Mouse (Mus musculus) layer of hippocampus, adult 9-10 months (tissue): ENCODE data around the gene Eid2b.
"Not testable (repeated sequence)": the region's sequence is repeated elsewhere in the genome, so short reads cannot be mapped to it uniquely, and the experiment has no call there.

ENCODE experiments used
- DNase-seq: peaks from one replicate; pipeline ENCODE4 v3.0.0; 2022; ENCODE audit warnings: low spot score

Eid2b gene

DNA sequence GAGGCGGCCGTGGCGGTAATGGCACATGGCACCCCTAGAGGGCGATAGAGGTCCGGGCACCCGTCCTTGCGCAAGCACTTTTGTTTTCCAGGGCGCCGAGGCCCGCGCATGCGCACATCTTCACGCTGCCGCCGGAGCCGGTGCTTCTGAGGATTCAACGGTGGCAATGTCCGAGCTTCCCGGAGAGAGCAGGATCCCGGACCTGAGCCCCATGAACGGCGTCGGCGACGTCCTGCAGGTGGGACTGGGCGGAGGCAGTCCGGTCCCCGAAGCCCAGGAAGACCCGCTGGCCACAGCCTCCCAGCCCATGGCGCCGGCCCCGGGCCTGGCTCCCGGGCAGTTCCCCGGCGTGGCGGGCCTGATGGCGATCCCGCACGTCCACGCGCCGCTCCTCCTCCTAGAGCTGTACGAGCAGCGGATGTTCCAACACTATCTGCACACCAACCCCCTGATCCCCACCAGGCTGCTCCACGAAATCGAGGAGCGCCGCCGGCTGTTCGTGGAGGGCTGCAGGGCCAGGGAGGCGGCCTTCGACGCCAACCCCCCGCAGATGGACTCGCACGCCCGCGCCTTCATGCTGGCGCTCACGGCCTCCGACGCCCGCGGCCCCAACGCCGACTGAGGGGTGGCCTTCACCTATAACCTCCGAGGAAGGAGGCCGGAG, at the start of gene Eid2b:
Gene Eid2b (plus strand): TSS at position 125 of the 664 bp plus-strand sequence.
- DNase-seq = peak; percentile 87

DNA sequence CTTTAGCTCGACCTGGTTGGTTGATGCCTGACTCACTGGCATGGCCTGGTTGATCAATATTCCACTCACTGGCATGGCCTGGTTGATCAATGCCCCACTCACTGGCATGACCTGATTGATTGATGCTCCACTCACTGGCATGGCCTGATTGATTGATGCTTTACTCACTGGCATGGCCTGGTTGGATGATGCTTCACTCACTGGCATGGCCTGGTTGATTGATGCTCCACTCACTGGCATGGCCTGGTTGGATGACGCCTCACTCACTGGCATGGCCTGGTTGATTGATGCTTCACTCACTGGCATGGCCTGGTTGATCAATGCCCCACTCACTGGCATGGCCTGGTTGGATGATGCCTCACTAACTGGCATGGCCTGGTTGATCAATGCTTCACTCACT, 33.6 kb upstream of the Eid2b start:
- not testable (repeated sequence) for DNase-seq

DNA sequence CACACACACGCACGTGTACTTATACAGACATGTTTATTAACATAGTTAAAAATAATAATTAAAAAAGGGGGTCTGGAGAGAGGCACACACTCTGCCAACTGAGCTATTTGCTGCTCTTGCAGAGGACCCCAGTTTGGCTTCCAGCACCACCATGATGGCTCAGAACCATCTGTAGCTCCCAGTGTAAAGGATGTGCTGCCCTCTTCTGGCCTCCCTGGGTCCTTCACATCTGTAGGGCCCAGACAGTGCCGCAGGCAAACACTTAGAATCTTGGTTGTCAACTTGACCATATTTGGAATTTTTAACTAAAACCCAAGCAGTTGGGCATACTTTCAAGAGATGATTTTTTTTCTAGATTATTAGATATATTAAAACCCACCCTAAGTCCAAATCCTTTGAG, 28.6 kb upstream of the Eid2b start:
- no peak for DNase-seq

DNA sequence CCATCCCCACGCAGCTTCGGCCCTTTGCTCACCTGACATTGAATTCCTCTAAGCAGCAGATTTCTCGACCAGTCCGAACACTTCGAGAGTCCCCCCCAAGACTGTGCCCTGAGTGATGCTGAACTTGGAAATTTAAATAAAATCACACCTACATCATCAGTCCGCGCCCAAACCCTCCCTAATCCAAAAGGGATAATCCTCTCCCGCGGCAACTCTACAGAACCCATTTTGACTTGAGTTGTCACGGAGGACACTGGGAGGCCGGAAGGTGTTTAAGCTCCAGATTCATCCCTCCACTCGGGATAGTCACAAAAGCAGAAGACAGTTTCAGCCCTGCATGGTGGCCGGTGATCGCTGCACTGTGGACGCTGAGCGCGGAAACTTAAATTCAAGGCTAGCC, 25.6 kb upstream of the Eid2b start:
- no peak for DNase-seq

DNA sequence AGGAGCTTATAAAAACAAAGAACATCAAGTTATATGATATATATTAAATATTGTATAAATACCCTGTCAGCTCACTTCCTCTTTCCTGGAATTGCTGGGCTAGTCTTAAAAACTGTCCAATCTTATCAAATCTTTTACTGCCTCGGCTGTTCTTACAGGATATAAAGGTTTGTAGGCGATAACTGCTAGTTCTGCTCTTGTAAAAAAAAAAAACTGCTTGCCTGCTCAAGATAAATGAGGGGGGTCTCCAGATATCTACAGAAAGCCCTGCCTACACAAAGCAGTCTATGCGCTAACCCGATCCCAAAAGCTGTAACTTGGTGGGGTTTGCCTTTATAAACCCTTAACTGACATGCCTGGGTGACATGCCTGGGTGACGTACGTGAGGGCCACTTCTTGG, 22.9 kb upstream of the Eid2b start:
- no peak for DNase-seq

DNA sequence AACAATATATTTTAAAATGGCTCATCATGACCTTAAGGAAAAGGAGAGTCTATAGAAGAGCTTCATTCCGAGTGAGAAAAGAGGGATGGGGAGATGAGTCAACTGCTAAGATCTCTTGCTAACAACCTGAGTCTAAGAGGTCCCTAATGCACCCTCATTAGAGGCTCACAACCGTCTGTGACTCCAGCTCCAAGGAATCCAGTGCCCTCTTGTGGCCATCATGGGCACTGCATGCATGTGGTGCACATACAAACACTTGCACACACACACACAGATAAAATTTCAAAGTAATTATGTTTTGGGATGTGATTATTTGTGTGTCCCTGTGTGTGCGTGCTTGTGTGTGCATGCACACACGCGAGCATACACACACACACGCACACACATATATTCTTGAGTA, 22.1 kb upstream of the Eid2b start:
- DNase-seq = no peak

DNA sequence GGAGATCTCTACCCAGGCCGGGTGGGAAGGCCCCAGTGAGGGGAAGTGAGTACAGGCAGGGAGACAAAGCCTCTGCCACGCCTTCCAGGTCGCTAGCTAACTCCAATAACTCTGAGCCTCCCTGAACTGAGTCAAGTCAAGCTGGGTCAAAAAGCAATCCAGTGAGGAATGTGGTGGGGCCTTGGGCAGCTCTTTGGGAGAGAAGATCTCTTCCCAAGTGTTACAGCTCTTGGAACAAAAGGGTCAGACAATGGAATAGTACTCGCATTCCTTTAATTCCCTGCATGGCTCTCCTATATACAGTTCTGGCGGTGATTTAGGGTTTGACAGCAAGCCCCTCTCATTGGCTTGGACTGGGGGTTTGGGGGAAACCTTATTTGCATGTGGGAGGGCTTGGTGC, 14.7 kb upstream of the Eid2b start:
- no peak for DNase-seq

DNA sequence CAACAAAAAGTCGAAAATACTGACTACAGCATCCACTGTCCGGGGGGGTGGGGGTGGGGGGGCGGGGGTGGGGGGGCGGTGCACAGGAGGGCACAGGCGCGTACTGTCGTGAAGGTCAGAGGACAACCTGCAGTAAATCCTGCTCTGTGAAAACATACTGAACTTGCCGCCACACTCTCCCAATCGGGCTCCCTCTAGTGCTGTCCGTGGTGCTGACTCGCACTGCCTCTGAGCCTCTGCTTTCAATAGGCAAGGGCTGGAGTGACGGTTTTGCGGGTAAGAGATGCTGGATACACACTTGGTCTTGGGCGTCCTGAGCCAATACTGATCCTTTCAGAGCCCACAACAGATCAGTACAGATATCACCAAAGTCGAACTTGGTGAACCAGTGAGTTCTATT, 13.8 kb upstream of the Eid2b start:
- DNase-seq = no peak

DNA sequence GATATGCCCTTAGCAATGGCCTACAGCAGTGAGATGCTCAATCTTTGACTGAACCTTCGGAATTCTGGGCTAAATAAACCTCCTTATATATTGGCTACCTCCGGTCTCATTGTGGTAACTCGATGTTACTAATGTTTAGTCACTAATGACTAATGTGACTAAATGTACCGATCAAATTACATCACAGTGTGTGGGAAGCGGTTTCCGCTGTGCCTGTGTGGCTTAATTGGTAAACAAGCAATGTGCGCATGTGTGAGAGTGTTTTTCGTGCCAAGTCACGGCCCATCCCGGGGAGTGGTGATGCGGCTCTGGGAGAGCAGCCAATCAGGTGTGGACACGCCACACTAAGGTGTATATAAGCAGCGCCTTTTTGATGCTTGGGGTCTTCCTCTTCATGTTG, 12.1 kb upstream of the Eid2b start:
- DNase-seq = no peak

DNA sequence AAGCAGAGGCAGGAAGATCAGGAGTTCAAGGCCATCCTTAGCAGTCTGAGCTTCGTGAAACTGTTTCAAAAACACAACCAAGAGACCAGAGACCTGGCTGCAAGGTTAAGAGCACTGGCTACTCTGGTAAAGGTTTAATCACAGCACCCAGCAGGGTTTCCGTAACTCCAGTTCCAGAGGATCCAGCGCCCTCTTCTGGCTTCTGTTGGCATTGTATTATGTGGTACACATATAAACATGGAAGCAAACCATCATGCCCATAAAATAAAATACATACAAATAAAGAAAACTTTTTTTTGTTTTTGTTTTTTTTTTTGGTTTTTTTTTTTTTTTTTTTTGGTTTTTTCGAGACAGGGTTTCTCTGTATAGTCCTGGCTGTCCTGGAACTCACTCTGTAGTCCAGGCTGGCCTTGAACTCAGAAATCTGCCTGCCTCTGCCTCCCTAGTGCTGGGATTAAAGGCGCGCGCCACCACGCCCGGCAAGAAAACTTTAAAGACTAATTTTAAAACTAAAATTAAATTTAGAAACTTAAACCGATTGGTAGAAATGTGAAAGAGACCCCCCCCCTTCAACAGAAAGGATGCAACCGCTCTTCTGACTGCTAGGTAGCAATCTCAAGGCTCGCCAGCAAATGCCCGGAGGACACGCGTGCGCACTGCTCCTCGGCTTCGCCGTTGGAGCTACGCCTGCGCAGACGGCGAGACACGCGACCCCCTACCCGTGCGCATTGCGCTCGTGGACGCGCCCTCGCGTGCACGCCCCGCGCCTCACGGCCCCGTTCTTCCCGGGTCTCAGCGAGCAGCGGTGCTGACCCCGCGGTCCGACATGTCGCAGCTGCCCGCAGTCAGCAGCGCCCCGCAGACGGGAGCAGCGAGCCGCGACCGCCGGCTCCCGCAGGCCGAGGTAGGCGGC, 10.2 kb upstream of the Eid2b start, which contains the start of gene Eid2:
Gene Eid2 (plus strand): TSS at position 753 of the 913 bp plus-strand sequence.
- peak; percentile 51 for DNase-seq

DNA sequence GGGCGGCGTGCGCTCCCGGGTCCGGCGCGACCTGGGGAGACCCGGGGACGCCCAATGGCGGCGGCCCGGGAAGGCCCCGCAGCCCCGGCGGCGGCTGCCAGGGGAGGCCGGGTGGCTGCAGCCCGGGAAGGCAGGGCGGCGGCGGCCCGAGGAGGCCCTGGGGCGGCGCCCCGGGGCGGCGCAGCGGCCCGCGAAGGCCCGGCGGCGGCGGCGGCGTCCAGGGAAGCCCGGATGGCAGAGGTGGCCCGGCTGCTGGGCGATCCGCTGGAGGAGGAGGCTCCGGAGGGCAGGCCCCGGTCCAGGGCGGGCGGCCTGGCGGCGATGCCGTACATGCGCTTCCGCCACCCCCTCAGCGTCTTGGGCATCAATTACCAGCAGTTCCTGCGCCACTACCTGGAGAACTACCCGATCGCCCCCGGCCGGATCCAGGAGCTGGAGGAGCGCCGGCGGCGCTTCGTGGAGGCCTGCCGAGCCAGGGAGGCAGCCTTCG, 9.5 kb upstream of the Eid2b start:
- DNase-seq = no peak

DNA sequence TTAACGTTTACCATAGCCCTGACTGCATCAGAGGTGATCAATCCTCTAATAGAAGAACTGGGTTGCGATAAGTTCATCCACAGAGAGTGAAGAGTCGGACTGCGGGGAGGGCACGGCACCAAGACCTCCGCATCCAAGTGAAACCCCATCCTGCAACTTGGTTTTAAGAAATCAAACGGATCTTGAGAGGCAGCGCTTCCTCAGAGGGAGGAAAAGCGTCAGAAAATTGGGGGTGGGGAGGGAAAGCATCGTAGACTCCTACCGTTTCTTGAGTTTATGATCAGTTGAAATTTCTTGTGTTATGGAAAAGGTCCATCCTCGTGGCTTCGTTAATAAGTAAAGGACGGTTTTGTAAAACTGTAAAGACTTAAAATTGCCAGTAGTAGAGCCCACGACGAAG, 9.0 kb upstream of the Eid2b start:
- DNase-seq = no peak

DNA sequence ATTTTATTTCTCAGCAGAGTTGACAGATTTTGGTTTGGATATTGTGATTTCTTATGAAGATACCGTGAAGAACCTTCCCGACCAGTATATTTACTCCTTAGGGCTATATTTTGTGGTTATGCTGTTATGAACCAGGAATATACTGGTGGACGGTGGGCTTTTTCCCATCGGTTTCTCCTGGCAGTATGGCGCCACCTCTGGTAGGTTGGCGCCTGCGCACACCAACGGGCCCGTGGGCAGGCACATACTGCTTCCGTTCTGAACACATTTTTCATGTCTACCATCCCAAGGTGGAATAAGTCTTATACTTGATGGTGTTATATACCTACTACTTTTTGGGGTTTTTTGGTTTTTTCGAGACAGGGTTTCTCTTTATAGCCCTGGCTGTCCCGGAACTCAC, 8.2 kb upstream of the Eid2b start:
- DNase-seq = no peak

DNA sequence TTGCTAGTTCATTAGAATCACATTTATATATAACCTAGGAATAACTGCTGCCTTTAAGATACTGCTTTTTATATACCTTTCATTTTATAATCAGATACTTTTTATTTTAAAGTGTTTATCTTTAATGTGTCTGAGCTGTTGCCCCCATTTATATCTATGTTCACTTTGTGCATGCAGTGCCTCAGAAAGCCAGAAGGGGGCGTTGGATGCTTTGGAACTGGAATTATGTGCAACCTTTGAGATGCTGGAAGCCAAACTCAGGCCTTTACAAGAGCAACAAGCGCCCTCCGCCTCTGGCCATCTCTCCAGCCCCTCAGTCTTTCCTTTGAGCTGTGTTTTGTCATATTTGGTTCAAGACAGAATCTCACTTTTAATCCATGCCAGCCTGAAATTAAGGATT, 5.8 kb upstream of the Eid2b start:
- DNase-seq = no peak

DNA sequence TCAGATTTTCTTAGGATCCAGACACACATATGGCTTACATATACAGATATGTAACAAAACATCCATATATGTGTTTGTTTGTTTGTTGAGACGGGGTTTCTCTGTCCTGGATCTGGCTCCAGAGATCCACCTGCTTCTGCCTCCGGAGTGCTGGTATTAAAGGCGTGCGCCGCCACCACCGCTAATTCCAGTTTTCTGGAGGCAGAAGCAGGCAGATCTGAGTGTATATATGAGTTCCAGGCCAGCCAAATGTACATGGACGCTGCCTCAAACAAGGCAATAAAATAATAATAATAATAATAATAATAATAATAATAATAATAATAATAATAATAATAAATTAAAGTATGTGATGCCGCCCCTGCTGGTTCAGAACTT, 313 bp upstream of the Eid2b start:
- DNase-seq = no peak

DNA sequence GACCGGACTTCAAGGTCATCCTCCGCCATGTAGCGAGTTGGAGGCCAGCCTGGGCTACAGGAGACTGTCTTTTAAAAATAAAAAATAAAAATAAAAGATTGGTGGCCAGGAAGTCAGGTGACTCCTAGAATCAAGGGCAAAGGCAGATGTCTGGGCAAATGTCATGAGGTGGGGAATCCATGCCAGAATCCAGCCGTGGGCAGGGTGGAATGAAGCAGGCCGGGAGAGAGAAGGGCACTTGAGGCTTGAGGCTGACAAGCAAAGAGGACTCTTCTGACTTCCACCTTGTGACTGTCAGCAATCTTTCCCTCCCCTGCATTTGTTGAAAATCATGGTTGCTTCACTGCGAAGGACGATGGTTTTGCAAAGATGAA, 727 bp downstream of the Eid2b start:
- DNase-seq = no peak

DNA sequence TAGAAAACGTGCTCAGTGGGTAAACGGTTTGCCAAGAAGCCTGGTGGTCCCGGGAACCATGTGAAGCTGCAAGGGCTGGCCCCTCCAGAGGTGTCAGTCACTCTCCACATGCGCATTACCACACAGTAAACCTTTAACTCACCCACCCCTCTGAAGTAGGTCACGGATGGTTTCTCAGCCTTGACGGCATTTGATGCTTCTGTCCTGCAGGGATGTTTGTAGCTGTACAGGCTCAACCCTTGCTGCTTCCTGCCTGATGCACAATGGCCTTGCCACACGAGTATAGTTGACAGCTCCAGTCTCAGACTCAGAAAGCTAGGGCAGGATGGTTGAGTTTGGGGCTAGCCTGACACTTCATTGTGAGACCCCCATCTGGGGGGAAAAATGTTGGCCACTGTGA, 3.1 kb downstream of the Eid2b start:
- DNase-seq = no peak

DNA sequence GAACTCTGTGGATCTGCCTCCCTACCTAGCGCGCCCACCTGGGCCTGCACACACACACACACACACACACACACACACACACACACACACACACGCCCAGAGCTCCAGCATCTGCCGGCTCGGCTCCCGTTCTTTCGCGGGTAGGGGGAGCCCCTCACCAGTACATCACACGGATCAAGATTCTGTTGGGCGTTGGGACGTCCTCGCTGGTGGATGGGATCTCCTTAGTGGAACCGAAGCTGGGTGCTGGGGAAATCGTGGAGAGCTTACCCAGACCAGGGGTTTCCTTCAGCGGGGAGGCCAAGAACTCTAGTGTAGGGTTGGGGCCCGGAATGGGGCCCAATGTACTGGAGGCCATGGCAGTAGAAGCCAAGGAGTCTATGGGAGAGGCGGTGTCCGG, 12.6 kb downstream of the Eid2b start:
- no peak for DNase-seq

DNA sequence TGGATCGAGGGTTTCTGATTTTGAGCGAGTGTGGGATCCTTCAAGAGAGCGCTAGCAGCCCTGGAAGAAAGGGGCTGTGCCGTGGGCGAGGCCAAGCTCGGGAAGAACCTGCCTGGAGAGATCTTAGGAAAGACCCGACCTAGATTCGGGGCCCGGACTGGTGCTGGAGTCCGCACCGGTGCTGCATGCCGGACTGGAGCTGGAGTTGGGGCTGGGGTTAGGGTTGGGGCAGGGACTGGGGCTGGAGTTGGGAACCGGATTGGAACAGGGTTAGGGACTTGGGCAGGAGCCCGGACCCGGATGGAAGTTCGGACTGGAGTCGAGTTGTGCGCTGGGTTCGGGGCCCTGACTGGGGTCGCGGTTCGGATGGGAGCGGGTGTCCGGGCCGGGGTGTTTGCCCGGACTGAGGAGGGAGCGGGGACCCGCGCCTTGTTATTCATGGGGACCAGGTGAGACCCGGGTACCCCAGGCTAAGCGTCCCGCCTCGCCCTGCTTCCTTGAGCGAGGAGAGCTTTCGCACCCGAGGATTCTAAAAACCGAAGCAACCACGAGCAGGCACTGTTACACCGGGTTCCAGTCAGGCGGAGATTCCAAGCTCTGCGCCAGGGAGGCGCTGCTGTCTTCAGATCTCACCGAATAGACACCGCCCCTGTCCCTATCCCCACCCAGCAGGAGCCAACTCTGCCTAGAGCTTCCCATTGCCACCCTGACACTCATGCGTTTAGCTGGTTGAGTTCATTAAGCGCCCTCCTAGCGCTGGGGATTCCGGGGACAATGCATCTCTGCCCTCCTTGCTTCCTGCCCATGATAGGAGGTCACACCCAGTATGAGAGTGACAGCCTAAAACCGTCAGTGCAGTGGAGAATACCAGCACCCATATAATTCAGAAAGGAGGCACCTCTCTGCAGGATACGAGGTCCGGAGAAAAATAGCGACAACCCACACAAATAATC, 13.4 kb downstream of the Eid2b start, which contains the start of gene Selenov:
Gene Selenov (minus strand): TSS at position 549 of the 953 bp plus-strand sequence.
- no peak for DNase-seq

DNA sequence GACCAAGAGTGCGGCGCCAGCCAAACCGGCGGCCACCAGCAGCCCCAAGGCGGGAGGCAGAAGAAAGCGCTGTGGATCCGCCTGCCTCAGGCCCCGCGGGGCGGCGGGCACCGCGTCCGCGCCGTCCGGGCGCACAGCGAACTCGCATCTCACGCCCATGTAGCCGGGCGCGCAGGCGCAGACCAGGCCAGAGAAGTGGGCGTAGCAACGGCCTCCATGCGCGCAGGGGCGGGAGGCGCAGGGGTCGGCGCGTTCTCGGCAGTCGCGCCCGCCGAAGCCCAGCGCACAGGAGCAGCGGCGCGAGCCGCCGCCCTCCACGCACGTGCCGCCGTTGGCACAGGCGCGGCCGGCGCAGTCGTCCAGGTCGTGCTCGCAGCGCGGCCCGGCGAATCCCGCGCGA, 16.9 kb downstream of the Eid2b start:
- no peak for DNase-seq

DNA sequence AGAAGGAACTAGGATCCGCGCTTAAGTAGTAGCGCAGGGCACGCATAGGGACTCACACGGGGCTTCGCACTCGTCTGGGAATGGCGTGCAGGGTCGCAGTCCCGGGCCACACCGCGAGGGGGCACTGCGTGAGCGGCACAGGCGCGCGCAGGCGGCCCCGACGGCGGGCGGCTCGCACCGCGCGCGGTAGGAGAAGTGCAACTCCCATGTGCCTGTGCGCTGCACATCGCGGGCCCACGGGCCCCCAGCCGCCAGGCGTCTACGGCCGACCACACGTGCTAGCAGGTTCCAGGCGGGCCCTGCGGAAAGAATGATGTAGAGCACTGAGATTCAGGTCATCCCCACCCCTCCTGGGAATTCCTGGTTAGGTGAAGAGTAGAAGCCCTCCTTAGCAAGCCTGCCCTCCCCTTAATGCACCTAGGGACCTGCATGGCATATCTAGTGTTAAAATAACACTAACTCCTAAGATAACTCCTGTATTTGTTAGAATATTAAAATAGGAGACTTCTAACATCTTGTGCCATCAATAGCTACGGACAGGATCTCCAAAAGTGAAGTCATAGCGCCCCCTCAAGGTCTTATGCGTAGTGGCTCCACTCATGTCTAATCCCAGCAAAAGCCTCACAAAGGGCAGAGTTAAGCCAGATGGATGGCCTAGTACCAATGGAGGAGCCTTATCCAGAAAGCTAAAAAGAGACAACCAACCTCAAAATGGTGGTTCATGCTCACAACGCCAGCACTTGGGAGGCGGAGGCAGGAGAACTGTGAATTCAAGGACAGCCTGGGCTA, 21.5 kb downstream of the Eid2b start:
- peak; percentile 38 for DNase-seq
